Mouse (Mus musculus) kidney, adult 2 months (tissue): ENCODE data around the gene Ripor2. TPM values are rescaled to one million over a fixed set of nuclear protein-coding genes. Genes with fewer than 3 reads are reported as not detected.
A peak's percentile ranks its signal among the peaks of the same experiment; 100 is the strongest.

ENCODE experiments used
- DNase-seq: peaks from one replicate; pipeline ENCODE4 v3.0.0; 2021
- H3K27ac ChIP-seq: fragments of 200-500 bp; 2 replicates; pipeline ENCODE4 v1.5.1; 2012; ENCODE audit warnings: low read depth, low read length, control low read depth, inconsistent platforms; ENCODE audit not compliant: insufficient read depth
- H3K27me3 ChIP-seq: fragments of 200-500 bp; replicated peaks from 2 replicates; pipeline ENCODE4 v1.6.1; 2012; ENCODE audit warnings: mild to moderate bottlenecking, moderate library complexity, low read length, inconsistent platforms; ENCODE audit not compliant: control insufficient read depth, insufficient read depth
- H3K36me3 ChIP-seq: fragments of 200-500 bp; 2 replicates; pipeline ENCODE4 v1.6.1; 2012; ENCODE audit warnings: mild to moderate bottlenecking, moderate library complexity, low read length, inconsistent platforms; ENCODE audit not compliant: control insufficient read depth, insufficient read depth
- H3K4me1 ChIP-seq: fragments of 200-500 bp; 2 replicates; pipeline ENCODE4 v1.6.1; 2011; ENCODE audit warnings: low read length; ENCODE audit not compliant: control insufficient read depth, insufficient read depth
- H3K4me3 ChIP-seq: fragments of 200-500 bp; 2 replicates; pipeline ENCODE4 v1.5.1; 2011; ENCODE audit warnings: mild to moderate bottlenecking, low read depth, low read length, control low read depth; ENCODE audit not compliant: insufficient read depth
- CTCF ChIP-seq: fragments of 200-500 bp; conservative IDR thresholded peaks from 2 replicates; pipeline ENCODE4 v1.5.1; 2011; ENCODE audit warnings: low read depth, mild to moderate bottlenecking, control low read depth, low read length, moderate library complexity, mixed read lengths; ENCODE audit not compliant: insufficient read depth, insufficient read length
- POLR2A ChIP-seq: fragments of 200-500 bp; IDR thresholded peaks from one replicate; pipeline ENCODE4 v1.6.1; 2011; ENCODE audit warnings: low read depth, low read length, control low read depth
- WGBS: fragments of 180-500 bp; shearing (Covaris S2); methylation state at CpG from one replicate; pipeline ENCODE4 v1.1.7; 2018; 5-methylcytosine and 5-hydroxymethylcytosine counted together
- polyA plus RNA-seq: library from polyadenylated mRNA; depleted of rRNA; stranded (reverse); fragments of >200 nt; gene quantifications from 2 replicates; pipeline ENCODE4 v1.2.3, GENCODE M21; 2012

The Ripor2 gene
- polyA plus RNA-seq, 1 experiment, result 3.7 TPM

DNA sequence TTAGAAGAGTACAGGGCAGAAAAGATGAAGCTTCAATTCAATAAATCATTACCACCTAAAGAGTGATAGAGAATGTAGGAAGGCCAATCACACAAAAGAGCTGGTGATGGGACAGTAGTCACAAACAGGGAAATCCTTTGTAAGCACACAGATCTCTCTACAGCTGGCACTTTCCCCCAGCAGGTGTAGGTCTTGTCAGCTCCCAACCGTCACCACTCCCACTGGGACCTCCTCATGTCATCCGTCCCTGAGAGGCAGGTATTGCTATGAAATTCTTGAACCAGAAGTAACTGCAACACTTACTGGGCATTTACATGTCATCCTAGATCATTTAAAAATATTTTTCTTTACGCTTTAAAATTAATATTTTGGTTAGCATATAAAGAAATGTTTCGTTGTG lies 12.9 kb upstream of the Ripor2 start:
- no peak for TF ChIP-seq CTCF
- TF ChIP-seq POLR2A, result no peak
- H3K27me3 ChIP-seq, result no peaks in the 10 kb centered on the region
- no peak for DNase-seq
- WGBS, result 92% methylated on average over 4 of the region's 4 CpGs
- H3K27ac ChIP-seq, result no peak overlapping the region
- H3K4me3 ChIP-seq, result no peak overlapping the region
- no peaks in the 10 kb centered on the region for H3K4me1 ChIP-seq
- H3K36me3 ChIP-seq, result no peaks in the 10 kb centered on the region

- Histone ChIP-seq H3K4me3 (no peak overlapping the region), H3K27ac (no peak overlapping the region), H3K27me3 (no peaks in the 10 kb centered on the region), H3K36me3 (no peaks in the 10 kb centered on the region), H3K4me1 (no peaks in the 10 kb centered on the region)
- no peak for DNase-seq
- 44% methylated on average over 2 of the region's 2 CpGs for WGBS
- TF ChIP-seq POLR2A (no peak), CTCF (no peak)
Observed at GRCm38 (mm10) chr13:24570716-24571115, 11.3 kb upstream of the Ripor2 start.

DNA sequence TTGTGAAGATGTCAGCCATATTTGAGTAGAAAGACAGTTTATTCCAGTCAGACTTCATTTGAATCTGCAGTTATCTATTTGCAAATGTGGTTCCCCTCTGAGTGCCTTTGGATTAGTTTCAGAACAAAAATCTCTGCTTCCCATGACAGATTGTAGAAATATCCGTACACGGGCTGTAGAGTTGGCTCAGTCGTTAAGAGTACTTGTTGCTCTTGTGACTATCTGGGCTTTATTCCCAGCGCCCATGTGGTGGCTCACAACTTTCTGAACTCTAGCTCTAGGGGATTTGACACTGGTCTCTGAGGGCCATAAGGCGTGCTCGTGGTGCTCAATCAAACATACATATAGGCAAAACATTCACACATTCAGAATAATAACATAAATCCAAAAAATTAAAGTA lies 10.1 kb upstream of the Ripor2 start:
- Histone ChIP-seq H3K4me3 (no peak overlapping the region), H3K27ac (no peak overlapping the region), H3K4me1 (no peaks in the 10 kb centered on the region), H3K36me3 (no peaks in the 10 kb centered on the region), H3K27me3 (no peaks in the 10 kb centered on the region)
- no peak for TF ChIP-seq POLR2A
- TF ChIP-seq CTCF, result no peak
- peak; percentile 24 for DNase-seq
- WGBS, result 87% methylated on average over 6 of the region's 6 CpGs

GRCm38 (mm10) chr13:24575126-24575525 lies 6.9 kb upstream of the Ripor2 start:
- no peaks in the 10 kb centered on the region for H3K4me1 ChIP-seq
- no peak overlapping the region for H3K27ac ChIP-seq
- H3K4me3 ChIP-seq, result no peak overlapping the region
- H3K36me3 ChIP-seq, result no peaks in the 10 kb centered on the region
- TF ChIP-seq POLR2A, result no peak
- no peak for TF ChIP-seq CTCF
- no peaks in the 10 kb centered on the region for H3K27me3 ChIP-seq
- WGBS, result 89% methylated on average over 3 of the region's 3 CpGs
- DNase-seq, result no peak

GRCm38 (mm10) chr13:24576338-24577119 lies 5.5 kb upstream of the Ripor2 start:
- no peaks in the 10 kb centered on the region for H3K36me3 ChIP-seq
- no peaks in the 10 kb centered on the region for H3K27me3 ChIP-seq
- WGBS, result 58% methylated on average over 11 of the region's 11 CpGs
- no peak for TF ChIP-seq POLR2A
- TF ChIP-seq CTCF, result no peak
- DNase-seq, result no peak
- no peak overlapping the region for H3K4me3 ChIP-seq
- H3K4me1 ChIP-seq, result no peaks in the 10 kb centered on the region
- H3K27ac ChIP-seq, result no peak overlapping the region

- DNase-seq, result no peak
- Histone ChIP-seq H3K36me3 (no peaks in the 10 kb centered on the region), H3K4me1 (no peaks in the 10 kb centered on the region), H3K27me3 (no peaks in the 10 kb centered on the region), H3K4me3 (no peak overlapping the region), H3K27ac (no peak overlapping the region)
- TF ChIP-seq POLR2A (no peak), CTCF (no peak)
Observed at GRCm38 (mm10) chr13:24578317-24578716, 3.7 kb upstream of the Ripor2 start.

GRCm38 (mm10) chr13:24580759-24581158 lies 1.2 kb upstream of the Ripor2 start:
- no peak for DNase-seq
- Histone ChIP-seq H3K4me1 (no peaks in the 10 kb centered on the region), H3K4me3 (no peak overlapping the region), H3K36me3 (no peaks in the 10 kb centered on the region), H3K27me3 (no peaks in the 10 kb centered on the region), H3K27ac (no peak overlapping the region)
- WGBS, result 88% methylated on average over 8 of the region's 8 CpGs
- no peak for TF ChIP-seq POLR2A
- TF ChIP-seq CTCF, result no peak

DNA sequence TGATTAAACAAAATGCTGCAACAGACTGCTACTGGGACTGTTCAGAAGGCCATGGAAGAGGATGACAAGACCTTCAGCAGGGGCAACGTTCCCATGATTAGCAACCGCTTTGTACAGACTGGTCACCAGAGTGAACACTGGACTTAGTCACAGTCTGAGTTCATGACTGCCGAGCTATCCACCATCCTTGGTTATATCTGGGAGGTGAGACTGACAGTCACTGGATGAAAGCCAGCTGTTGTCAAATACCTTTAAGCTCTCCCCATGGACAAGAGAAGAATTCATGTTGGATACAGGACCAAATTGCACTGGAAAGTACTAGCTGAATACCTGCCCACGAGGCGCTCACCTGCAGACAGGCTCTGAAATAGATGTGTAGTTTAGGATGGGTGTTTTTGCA lies 2.4 kb downstream of the Ripor2 start:
- H3K36me3 ChIP-seq, result no peaks in the 10 kb centered on the region
- no peak for TF ChIP-seq POLR2A
- TF ChIP-seq CTCF, result no peak
- DNase-seq, result no peak
- H3K4me3 ChIP-seq, result no peak overlapping the region
- H3K27ac ChIP-seq, result no peak overlapping the region
- 87% methylated on average over 5 of the region's 5 CpGs for WGBS
- no peaks in the 10 kb centered on the region for H3K27me3 ChIP-seq
- H3K4me1 ChIP-seq, result no peaks in the 10 kb centered on the region
